Mouse (Mus musculus) myocyte (in vitro differentiated cells): ENCODE data around the gene Gna11.

Source experiments
- E2F4 ChIP-seq: IDR thresholded peaks from one replicate; pipeline ENCODE4 v1.6.1; 2011; ENCODE audit warnings: mild to moderate bottlenecking, control low read depth, moderate library complexity; ENCODE audit not compliant: insufficient read depth
- MYOG ChIP-seq, 3 experiments: IDR thresholded peaks; one replicate each; pipeline ENCODE4 v1.6.1; 2011; ENCODE audit warnings: control low read depth in 2 of 3, low read depth in 2 of 3, mild to moderate bottlenecking in 2 of 3; ENCODE audit not compliant: insufficient read length in 2 of 3, control insufficient read depth in 1 of 3, insufficient read depth in 1 of 3
- POLR2A ChIP-seq: IDR thresholded peaks from one replicate; pipeline ENCODE4 v1.6.1; 2011; ENCODE audit warnings: low read depth, mild to moderate bottlenecking, control low read depth, moderate library complexity; ENCODE audit not compliant: insufficient read length
- POLR2AphosphoS2 ChIP-seq: IDR thresholded peaks from one replicate; pipeline ENCODE4 v1.6.1; 2011; ENCODE audit warnings: low read depth, control low read depth; ENCODE audit not compliant: insufficient read length
- REST ChIP-seq: IDR thresholded peaks from one replicate; pipeline ENCODE4 v1.6.1; 2011; ENCODE audit warnings: mild to moderate bottlenecking, control low read depth, moderate library complexity; ENCODE audit not compliant: insufficient read depth, insufficient read length
- SRF ChIP-seq: IDR thresholded peaks from one replicate; pipeline ENCODE4 v1.6.1; 2011; ENCODE audit warnings: low read depth; ENCODE audit not compliant: control insufficient read depth, insufficient read length
- TCF12 ChIP-seq: IDR thresholded peaks from one replicate; pipeline ENCODE4 v1.6.1; 2011; ENCODE audit warnings: mild to moderate bottlenecking, control low read depth; ENCODE audit not compliant: poor library complexity, insufficient read depth, severe bottlenecking
- USF1 ChIP-seq: IDR thresholded peaks from one replicate; pipeline ENCODE4 v1.6.1; 2011; ENCODE audit warnings: low read depth, mild to moderate bottlenecking, control low read depth, moderate library complexity

- TF ChIP-seq POLR2AphosphoS2 = no peak
- no peak for TF ChIP-seq POLR2A
- TF ChIP-seq USF1 = no peak
- no peak for TF ChIP-seq REST
- no peak for TF ChIP-seq MYOG (IDR thresholded peaks at IDR 0.05; ENCODE audit: control insufficient read depth in 1 of 3, insufficient read depth in 1 of 3, insufficient read length in 2 of 3, low read depth in 2 of 3)
- TF ChIP-seq TCF12 = no peak
- no peak for TF ChIP-seq E2F4
- TF ChIP-seq SRF = no peak
Observed at GRCm38 (mm10) chr10:81523142-81523541, 21.8 kb downstream of the Gna11 start.
